Mouse (Mus musculus) 416B (cell line): ENCODE measurements around the gene Mybphl.
A peak's percentile ranks its signal among the peaks of the same experiment; 100 is the strongest.

Experiments used
- DNase-seq: peaks from one replicate; pipeline ENCODE4 v3.0.0; 2011; ENCODE audit warnings: low read depth

Gene Mybphl

DNA sequence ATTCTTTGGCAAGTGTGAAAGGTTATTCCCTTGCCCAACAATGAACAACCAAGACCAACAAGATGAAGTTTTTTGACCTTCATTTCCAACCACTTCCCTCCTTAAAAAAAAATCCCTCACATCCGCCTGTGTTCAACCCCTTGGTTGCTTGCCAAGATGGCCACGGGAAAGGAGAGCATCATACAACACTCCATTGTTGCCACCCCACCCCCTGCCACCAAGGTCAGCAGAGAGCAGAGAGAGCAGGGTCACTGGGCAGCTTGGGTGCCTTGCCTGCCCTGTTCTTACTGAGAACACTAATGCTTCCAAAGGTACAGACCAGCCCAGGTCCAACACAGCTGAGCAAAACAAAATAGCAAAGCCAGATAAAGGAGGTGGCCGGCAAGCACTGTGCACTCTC is 7.6 kb downstream of the Mybphl start:
- DNase-seq: peak; percentile 89

GRCm38 (mm10) chr3:108372691-108373090 is 8.0 kb downstream of the Mybphl start:
- DNase-seq: no peak

DNA sequence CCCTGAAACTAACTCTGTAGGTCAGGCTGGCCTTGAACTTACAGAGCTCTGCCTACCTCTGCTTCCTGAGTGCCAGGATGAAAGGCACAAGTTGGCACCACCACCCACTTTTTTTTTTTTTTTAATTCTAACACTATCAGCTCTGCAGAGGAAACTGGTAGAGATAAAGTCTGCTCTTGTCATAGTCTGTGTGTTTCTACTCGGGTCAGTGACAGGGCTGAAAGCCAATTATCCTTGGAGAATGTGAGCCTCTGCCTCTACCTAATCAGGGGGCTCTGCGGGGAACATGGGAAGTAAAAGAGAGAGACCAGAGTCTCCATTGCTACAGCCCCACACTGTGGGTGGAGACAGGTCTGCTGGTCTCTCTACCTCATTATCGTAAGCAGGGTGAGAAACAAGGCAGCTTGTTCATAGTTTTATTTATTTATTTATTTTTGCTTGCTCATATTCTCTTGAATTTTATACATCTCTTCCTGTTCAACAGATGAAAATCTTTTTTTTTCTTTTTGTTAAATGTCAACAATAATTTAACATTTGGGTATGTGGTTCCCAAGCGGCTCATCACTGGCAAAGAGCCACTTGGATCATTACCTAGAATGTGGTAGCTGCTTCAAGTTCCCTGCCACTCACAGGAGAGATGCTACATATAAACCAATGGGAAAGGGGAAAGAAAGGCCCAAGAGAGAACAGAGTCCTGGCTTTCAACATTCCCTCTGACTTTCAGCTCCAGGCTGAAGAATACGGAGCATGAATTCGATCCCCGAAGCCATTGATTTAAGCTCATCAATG is 14.4 kb downstream of the Mybphl start:
- peak; percentile 27 for DNase-seq

DNA sequence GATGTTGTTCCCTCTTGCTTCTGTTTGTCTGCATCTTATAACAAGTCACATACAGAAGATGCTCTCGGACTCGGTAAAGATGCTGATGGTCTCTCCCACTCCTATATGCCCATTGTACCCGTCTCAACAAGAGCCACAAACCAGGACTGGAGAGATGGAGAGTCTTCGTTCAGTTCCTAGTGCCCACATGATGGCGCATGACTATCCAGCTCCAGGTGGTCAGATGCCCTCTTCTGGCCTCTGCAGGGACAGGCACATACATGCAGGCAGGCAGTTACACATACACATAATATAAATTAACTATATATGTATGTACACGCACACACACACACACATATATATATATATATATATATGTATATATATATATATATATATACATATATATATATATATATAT is 16.0 kb downstream of the Mybphl start:
- DNase-seq: peak; percentile 84

GRCm38 (mm10) chr3:108381945-108382875 is 17.5 kb downstream of the Mybphl start:
- DNase-seq: peak; percentile 71

- peak; percentile 87 for DNase-seq
Measured at GRCm38 (mm10) chr3:108383485-108384354, 19.0 kb downstream of the Mybphl start, which contains the start of gene Psrc1. TSS of gene Psrc1 (plus strand) at chr3:108383839.

DNA sequence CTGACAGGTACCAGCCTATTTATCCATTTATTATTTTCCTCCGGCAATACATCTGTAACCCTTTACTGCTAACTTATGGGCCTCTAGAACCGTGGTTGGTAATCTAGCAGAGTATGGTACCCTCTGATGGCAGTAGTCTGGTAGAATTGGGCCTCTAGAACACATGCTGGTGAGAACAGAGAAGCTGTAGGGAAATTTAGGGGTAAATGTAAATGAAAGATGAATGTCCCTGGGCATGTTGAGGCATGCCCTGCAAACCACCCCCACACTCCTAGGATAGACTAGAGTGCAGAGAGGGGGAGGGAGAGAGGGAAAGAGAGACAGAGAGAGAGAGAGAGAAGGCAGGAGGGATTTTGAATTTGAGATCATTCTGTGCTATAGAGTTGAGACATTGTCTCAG is 19.7 kb downstream of the Mybphl start:
- peak; percentile 45 for DNase-seq

GRCm38 (mm10) chr3:108386186-108386585 is 21.5 kb downstream of the Mybphl start:
- no peak for DNase-seq

GRCm38 (mm10) chr3:108389111-108389545 is 24.4 kb downstream of the Mybphl start:
- peak; percentile 99 for DNase-seq

DNA sequence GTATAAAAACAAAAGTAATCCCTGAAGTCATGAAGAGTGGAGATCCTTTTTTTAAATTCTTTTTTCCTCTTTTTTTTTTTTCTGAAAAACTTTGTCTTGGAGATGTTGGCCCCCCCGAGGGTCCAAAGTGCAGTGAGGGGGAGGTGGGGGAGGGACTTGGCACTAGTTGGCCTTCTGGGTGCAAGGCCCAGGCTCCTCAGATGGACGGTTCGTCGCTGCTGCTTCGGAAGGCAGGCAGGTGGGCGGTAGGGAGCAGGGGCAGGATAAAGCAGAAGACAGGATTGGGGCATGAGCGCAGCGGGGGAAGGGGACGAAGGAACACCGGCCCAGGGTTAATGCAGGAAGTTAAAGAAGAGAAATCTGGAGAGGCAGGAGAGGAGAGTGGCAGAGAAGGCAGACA is 27.6 kb downstream of the Mybphl start:
- DNase-seq: no peak

DNA sequence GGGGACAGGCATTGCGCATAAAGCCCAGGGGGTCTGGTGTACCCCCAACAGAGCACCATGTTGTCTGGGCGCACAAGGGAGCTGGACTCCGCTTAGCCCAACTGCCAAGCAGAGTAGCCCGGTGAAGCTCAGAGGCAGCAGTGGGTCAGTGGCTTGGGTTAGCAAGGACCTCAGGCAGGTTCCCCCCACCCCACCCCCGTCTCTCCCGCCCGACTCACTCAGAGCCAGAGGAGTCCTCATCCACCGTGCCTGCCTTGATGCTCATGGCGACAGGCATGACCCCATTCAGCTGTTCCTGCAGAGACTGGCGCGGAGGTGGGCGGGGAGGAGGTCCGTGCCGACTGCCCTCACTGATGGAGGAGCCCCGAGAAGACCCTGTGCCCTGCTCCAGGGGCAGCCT is 28.1 kb downstream of the Mybphl start:
- DNase-seq: no peak

DNA sequence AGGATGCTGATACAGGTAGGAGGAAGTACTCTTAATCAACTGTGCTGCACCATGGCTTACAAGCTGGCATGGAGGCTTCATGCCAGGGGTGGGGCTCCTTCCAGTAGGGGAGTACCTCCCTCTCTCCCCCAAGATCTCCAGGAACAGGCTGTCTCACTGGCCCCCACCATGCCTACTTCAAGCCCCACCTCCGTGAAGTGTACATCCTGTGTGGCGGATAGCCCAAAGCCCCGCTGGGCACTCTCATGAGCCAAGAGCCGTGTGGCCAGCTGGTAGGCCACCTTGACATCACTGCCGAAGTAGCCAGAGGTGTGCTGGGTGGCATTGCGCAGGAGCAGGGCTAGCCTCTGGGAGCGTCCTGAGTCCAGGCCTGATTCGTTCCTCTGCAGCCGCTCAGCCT is 33.6 kb downstream of the Mybphl start:
- no peak for DNase-seq

- no peak for DNase-seq
Measured at GRCm38 (mm10) chr3:108400442-108400841, 35.7 kb downstream of the Mybphl start.

- DNase-seq: peak; percentile 95
Measured at GRCm38 (mm10) chr3:108401692-108402527, 37.2 kb downstream of the Mybphl start.

DNA sequence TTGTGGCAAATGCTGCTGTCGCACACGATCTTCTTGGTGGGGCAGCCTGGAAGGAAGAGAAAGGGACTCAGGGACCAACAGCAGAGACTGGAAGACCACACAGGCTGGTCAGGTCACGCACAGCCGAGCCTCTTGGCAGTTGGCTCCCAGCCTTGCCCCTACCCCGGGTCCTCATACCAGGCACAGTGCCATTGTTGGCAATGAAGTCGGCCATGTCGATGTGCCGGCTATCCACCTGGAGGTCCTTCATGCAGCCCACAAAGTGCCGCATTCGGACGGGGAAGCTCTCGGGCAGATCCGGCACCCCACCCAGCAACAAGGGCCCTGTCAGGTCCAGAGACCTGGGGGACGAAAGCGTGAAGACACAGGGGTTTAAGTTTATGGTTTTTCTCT is 37.8 kb downstream of the Mybphl start:
- DNase-seq: no peak

DNA sequence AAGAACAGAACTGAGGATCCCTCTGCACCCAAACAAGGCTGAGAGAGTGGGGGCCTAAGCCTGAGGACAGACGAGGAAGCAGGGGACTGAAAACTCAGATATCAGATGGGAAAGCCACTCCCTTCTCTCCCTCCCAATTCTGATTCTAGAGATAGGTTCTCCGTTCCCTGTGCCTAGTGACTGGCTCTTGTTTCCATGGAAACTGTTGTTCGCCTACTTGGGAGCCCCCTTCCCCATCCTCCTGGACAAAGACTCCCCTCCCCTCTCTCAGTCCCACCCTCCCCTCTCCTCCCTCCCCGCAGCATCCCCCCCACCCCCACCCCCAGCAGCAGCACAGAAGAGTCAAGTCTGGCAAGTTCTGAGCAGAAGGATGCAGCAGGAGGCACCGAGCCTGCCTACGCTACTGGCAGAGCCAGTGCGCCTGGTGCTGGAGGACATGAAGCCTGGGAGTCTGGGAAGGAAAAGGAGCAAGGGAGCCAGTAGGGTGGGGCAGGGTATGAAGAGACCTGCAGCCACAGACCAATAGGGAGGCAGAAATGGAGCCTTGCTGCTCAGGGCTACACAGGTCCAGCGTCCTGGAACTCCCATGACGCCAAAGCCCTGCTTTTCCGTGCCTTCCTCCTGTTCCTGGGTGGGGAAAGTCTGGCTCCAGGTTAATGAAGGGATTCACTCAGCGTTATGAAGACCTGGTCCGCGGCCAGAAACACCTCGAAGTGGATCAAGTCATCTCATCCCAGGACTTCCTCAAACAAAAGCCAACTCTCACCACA is 41.0 kb downstream of the Mybphl start:
- no peak for DNase-seq

DNA sequence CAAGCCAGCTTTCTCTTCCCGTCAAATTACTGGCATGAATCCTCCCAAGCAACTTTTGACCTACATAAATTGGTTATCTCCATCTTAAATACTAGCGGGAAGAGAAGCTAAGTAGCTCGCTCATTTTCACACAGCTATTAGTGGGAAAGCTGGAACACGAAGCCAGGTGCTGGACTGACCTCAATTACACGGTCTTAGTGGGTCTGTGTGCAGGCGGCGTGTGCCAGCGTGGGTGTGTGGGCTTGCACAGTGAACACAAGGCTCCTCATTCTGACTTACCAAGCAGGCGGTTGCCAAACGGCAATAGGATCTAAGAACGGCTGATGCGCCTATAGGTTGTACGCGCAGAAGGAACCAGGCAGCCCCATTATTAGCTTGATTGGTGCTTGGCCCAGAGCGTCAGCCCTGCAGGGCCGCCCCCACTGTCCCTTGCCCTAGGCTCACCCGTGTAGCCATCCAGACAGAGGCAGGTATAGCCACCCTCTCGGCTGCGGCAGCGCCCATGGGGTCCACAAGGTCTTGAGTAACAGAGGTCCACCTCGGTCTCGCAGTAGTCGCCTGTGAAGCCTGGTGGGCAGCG is 41.7 kb downstream of the Mybphl start:
- DNase-seq: no peak

- DNase-seq: no peak
Measured at GRCm38 (mm10) chr3:108408517-108409008, 43.9 kb downstream of the Mybphl start.

DNA sequence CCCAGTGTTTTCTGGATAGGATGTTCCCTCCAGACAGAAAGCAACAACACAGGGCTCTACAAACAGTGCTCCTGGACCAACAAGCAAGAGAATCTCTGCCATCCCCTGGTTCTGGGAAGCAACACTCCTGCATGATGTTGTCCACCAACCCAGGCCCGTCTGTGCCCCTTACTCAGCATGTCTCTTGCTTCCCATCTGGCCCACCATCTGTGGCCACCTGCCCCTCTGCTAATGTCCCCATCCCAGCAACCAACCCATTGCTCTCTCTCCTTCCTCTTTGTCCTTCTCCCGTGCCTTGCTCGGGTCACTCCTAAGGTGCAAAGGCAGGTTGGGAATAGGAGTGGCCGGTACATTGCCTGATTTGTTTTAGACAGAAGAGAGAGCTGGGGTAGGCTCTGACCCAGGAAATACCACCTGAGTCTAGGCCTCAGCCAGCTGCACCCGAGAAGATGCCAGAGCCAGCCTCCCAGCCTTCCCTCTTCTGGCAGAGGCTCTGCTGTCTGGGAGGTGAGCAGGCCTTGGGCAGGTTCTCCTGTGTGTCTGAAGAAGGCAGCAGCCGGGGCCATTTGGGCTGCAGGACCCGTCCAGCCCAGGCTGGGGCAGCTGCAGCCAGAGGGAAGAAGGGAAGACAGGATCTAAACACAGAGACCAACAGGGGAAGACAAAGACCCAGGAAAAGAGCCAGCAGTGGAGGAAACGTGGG is 45.1 kb downstream of the Mybphl start:
- no peak for DNase-seq
